Mouse (Mus musculus) brain, embryonic 14.5 days (tissue): Measurements from ENCODE around the gene Prss29.

Experiments
- CTCF ChIP-seq: fragments of 200-500 bp; IDR thresholded peaks from 2 replicates; pipeline ENCODE4 v1.5.1; 2012; ENCODE audit warnings: inconsistent platforms, mild to moderate bottlenecking, moderate library complexity, borderline replicate concordance; ENCODE audit not compliant: insufficient read depth, insufficient read length; ENCODE audit errors: extremely low read depth
- POLR2A ChIP-seq: fragments of 200-500 bp; IDR thresholded peaks from 2 replicates; pipeline ENCODE4 v1.6.1; 2012; ENCODE audit warnings: mild to moderate bottlenecking, inconsistent platforms, borderline replicate concordance; ENCODE audit not compliant: poor library complexity, insufficient read depth, insufficient read length, severe bottlenecking; ENCODE audit errors: extremely low read depth

- TF ChIP-seq POLR2A (no peak), CTCF (no peak)
Observed at GRCm38 (mm10) chr17:25270795-25271335, 47.6 kb upstream of the Prss29 start.
